Mouse (Mus musculus) pancreas, adult 10 weeks (tissue): ENCODE measurements around the gene Zmynd15. TPM values are rescaled to one million over a fixed set of nuclear protein-coding genes. Genes with fewer than 3 reads are reported as not detected.

Source experiments
- polyA plus RNA-seq: library from polyadenylated mRNA; stranded (reverse); fragments of 350-450 nt; fragmentation: Illumina TruSeq; extraction: RNeasy Lipid Tissue Mini Kit (QIAGEN cat#74804); gene quantifications from one replicate; pipeline ENCODE4 v1.2.3, GENCODE M21; 2015; ENCODE audit warnings: low read depth, low replicate concordance; ENCODE audit not compliant: insufficient read depth

Gene Zmynd15
- 0.70 TPM for polyA plus RNA-seq

DNA sequence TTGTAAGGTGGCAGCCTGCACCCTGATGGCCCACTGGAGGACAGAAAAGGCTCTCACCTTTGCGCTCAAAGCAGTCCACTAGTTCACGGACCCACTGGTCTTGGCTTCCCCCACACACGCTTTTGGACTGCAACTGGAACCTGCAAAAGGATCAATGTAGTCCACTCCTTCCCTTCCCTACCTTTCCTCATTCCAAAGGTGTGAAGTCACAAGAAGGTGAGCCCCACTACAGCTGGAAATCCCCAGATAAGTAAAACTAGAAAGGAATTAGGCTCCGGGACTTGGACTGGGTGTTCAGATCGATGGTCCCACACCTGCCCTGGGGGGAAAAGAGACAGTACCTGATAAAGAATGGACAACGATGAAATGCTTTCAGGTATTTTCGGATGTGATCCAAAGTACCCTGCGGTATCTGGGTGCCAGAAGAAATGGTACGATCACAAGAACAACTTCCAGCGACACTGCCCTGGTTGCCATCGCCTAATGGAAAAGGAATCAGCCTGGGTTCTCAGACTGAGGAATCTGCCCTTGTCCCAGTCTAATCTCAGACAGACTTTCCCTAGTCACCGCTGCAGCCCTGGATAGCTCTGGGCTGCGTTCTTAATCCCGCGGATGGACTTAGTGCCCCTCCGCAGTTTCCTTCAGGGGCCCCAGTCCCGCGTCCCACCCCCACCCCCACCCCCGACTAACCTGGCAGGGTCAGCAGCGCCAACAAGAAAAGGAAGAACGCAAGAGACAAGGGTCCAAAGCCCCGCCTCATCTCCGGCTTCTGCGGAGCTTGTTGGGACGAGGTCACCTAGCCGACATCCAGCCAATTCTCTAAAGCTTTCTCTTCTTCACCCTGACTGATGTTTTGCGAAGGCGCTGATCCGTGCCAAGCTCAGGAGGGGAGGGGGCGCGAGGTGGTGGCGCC lies at the start of gene Zmynd15:
Gene Zmynd15 (plus strand): TSS at position 746 of the 913 bp plus-strand sequence.

DNA sequence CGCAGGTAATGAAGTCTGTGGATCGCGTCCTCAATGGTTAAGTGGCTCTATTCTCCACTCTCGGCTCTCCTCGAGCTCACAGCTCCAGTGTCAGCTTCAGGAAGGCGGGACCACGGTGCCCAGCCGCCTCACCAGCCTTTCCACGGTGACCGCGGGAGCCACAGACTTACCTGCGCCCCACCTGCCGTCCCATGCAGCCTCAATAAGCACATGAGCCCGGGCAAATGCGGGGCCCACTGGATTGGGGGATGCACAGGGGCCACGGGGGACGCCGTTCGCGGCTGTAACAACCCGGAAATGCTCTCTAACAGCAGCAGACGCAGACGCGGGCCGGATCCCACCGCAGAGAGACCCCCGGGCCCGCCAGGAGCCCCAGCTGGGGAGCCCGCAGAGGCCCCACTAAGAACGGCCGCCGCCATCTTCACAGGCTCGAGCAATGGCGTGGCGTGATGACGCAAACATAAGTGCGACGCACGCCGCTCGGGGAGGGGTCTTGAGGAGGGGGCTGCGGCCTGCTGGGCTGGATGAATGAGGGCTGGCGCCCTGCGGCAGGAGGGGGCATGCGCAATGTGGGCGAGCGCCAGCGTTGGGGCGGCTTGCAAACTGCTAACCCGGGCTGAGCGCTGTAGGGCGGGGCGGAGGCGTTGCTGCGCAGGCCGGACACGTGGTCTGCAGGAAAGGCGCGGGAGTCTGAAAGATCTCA lies 49.5 kb upstream of the Zmynd15 start, which contains the start of gene Pelp1:
Gene Pelp1 (minus strand): TSS at position 438 of the 703 bp plus-strand sequence.

DNA sequence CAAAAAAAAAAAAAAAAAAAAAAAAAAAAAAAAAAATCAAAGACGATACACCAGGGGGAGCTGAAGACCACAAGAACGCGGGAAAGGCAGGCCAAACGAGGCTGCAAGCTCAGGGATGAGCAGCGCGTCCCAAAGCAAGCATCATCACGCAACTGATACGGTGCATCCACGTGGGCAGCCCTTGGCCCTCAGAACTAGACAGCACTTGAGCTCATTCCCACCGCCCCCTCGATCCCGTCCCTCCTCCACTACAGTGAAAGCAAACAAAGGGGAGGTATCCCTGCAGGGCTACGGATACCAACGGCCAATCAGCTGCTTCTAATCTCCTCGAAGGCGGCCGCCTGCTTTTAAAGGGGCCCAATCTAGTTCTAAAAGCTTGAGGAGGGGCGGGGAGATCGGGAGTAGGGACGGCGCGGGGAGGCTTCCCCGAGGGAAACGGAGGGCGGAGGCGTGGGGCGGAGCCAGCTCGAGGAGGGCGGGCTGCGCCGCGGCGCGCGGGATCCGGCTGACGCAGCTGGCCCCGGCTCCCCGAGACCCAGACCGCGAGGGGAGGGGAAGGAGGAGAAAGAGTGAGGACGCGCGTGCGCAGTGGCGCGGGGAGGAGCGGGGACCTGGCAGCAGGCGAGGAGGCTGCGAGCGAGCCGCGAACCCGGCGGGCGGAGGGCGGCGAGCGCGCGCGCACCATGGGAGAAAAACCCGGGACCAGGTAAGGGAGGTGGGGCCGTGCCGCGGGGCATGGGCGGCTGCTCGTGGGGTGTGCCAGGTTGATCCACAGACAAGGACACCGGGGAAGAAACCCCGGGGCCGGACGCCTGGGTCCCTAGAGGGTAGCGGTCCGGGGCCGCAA lies 27.0 kb upstream of the Zmynd15 start, which contains the start of gene Arrb2:
Gene Arrb2 (plus strand): TSS at position 588 of the 847 bp plus-strand sequence.

DNA sequence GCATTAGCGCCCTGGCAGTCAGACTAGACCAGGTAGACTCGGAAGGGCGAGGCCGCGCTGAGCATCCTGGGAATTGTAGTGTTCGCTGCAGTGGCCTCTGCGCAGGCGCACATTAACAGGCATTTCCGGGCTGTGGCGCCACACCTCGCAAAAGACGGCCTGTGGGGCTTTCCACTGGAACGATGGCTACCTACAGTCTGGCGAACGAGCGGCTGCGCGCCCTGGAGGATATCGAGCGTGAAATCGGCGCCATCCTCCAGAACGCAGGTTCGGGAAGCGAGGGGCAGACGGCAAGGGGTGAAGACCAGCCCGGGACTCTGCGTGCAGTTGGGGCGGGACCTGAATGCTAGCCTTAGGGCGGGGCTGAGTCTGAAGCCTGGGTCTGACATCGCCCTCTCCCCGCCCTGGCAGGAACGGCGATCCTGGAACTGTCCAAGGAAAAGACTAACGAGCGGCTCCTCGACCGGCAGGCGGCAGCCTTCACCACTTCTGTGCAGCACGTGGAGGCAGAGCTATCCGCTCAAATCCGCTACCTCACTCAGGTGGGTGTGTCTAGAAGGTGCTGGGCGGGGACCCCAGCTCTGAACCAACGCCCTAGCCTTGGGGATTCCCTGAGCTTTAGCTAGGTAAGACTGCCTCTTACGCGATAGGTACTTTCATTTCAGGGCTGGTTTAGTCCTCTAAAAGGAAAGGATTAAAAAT lies 7.3 kb upstream of the Zmynd15 start, which contains the start of gene Med11:
Gene Med11 (plus strand): TSS at position 123 of the 702 bp plus-strand sequence.

DNA sequence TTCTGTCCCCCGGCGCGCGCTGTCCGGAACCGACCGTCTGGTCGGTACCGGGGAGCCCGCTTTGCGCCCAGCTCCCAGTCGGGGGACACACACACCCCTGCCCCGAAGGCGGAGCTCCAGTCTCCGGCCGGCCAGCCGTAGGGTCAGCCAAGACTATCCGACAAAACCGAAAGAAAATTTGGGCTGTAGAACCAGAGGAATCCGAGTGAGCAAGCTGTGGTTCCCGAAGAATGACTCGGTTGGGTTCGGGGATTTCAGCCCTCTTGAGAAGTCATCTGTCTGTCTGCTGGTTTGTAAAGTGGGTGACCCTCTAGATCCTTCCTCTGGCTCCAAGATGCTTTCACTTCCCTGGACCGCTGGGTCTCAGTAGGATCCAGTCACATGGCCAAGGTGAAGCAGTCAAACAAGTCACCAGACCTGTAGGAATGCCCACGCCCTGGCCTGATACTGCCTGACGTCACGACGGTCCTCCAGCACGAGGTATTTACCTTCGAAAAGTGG lies 418 bp downstream of the Zmynd15 start, which contains the start of gene Cxcl16:
Gene Cxcl16 (minus strand): TSS at position 384 of the 501 bp plus-strand sequence.

DNA sequence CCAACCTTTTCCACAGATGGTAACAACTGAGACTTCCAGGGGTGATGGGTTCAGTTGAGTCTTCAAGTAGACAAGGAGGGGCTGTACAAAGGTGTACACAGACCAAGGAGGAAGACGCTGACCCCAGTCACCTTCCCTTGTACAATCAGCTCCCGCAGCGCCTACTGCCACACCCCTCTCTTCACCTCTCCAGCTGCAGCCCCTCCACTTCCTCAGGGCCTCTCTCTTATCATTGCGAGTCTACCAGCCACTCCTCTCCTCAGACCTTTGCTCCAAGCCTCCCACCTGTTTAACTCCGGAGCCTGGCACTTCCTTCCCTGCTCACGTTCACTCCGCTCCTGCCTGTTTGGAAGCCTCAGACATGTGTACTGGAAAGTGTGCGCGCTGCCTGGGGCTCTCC lies 45.7 kb downstream of the Zmynd15 start, which contains the start of gene Tm4sf5:
Gene Tm4sf5 (plus strand): TSS at position 275 of the 400 bp plus-strand sequence.

DNA sequence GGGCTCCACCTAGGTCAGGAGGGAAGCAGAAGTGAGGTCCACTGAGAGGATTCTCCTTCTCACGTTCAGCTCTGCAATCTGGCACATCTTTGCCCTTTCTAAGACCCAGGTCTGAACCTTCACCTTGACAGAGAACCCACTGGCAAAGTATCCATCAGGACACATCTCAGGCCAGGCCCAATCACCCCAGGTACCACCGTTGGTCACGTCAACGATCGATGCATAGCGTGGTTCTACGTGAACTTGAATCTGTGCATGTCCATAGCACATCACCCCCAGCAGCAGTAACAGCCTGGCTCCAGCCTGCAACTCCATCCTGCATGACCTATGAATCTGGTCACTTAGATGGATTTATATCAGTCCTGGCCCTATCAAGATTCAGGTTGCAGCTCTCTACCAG lies 55.1 kb downstream of the Zmynd15 start, which contains the start of gene Vmo1:
Gene Vmo1 (minus strand): TSS at position 329 of the 400 bp plus-strand sequence.

Other genes with a start within 250 kb of the Zmynd15 start
- 1.8 TPM for gene Slc16a11, start 246.7 kb upstream of the Zmynd15 start, polyA plus RNA-seq
- gene Slc16a13, start 238.4 kb upstream of the Zmynd15 start, polyA plus RNA-seq, result 1.4 TPM
- 3.7 TPM for gene Bcl6b, start 229.6 kb upstream of the Zmynd15 start, polyA plus RNA-seq
- gene 0610010K14Rik, start 221.5 kb upstream of the Zmynd15 start, polyA plus RNA-seq, result 18.4 TPM
- gene Gm21988, start 219.6 kb upstream of the Zmynd15 start, polyA plus RNA-seq, result 8.0 TPM
- 80.2 TPM for gene Rnasek, start 219.6 kb upstream of the Zmynd15 start, polyA plus RNA-seq
- 3.0 TPM for gene Alox12, start 204.1 kb upstream of the Zmynd15 start, polyA plus RNA-seq
- gene Alox12e, start 136.8 kb upstream of the Zmynd15 start, polyA plus RNA-seq, result not detected
- 2.8 TPM for gene Alox15, start 107.4 kb upstream of the Zmynd15 start, polyA plus RNA-seq
- gene Pelp1, start 49.4 kb upstream of the Zmynd15 start, polyA plus RNA-seq, result 4.6 TPM
- gene Arrb2, start 26.8 kb upstream of the Zmynd15 start, polyA plus RNA-seq, result 29.3 TPM
- 6.4 TPM for gene Med11, start 7.5 kb upstream of the Zmynd15 start, polyA plus RNA-seq
- gene Cxcl16, start 551 bp downstream of the Zmynd15 start, polyA plus RNA-seq, result 4.3 TPM
- gene Tm4sf5, start 45.8 kb downstream of the Zmynd15 start, polyA plus RNA-seq, result 0.89 TPM
- not detected for gene Vmo1, start 55.2 kb downstream of the Zmynd15 start, polyA plus RNA-seq
- not detected for gene Gltpd2, start 59.8 kb downstream of the Zmynd15 start, polyA plus RNA-seq
- gene Psmb6, start 65.9 kb downstream of the Zmynd15 start, polyA plus RNA-seq, result 69.1 TPM
- gene Gm40193, start 73.5 kb downstream of the Zmynd15 start, polyA plus RNA-seq, result not detected
- 6.0 TPM for gene Pld2, start 80.6 kb downstream of the Zmynd15 start, polyA plus RNA-seq
- gene Mink1, start 103.4 kb downstream of the Zmynd15 start, polyA plus RNA-seq, result 17.6 TPM
- not detected for gene 4930544D05Rik, start 156.4 kb downstream of the Zmynd15 start, polyA plus RNA-seq
- not detected for gene Chrne, start 159.8 kb downstream of the Zmynd15 start, polyA plus RNA-seq
- gene Gp1ba, start 179.7 kb downstream of the Zmynd15 start, polyA plus RNA-seq, result not detected
- 37.6 TPM for gene Rnf167, start 187.8 kb downstream of the Zmynd15 start, polyA plus RNA-seq
- gene Slc25a11, start 188.0 kb downstream of the Zmynd15 start, polyA plus RNA-seq, result 17.3 TPM
- 118 TPM for gene Pfn1, start 195.2 kb downstream of the Zmynd15 start, polyA plus RNA-seq
- 16.0 TPM for gene Eno3, start 197.8 kb downstream of the Zmynd15 start, polyA plus RNA-seq
- gene Spag7, start 210.0 kb downstream of the Zmynd15 start, polyA plus RNA-seq, result 17.9 TPM
- 9.5 TPM for gene Camta2, start 228.7 kb downstream of the Zmynd15 start, polyA plus RNA-seq
- gene Inca1, start 240.7 kb downstream of the Zmynd15 start, polyA plus RNA-seq, result 2.5 TPM
- 13.3 TPM for gene Kif1c, start 241.1 kb downstream of the Zmynd15 start, polyA plus RNA-seq